Mouse (Mus musculus) CH12.LX (cell line): ENCODE data around the gene Ttc17. TPM values are rescaled to one million over a fixed set of nuclear protein-coding genes. Genes with fewer than 3 reads are reported as not detected.

Source experiments
- DNase-seq: peaks from one replicate; pipeline ENCODE4 v3.0.0-alpha.2; 2013; ENCODE audit errors: extremely low read depth
- H3K27ac ChIP-seq: 2 replicates; pipeline ENCODE4 v1.5.1; 2012; ENCODE audit warnings: low read depth, mild to moderate bottlenecking, control low read depth, moderate library complexity; ENCODE audit not compliant: insufficient read depth
- H3K27me3 ChIP-seq: replicated peaks from 2 replicates; pipeline ENCODE3; 2012; ENCODE audit warnings: inconsistent platforms
- H3K36me3 ChIP-seq, 2 experiments: replicated peaks in 1 of 2; 2 replicates each; pipeline versions ENCODE3 to v1.6.1; 2012; ENCODE audit warnings: inconsistent platforms in 1 of 2, low read length in 1 of 2, mild to moderate bottlenecking in 1 of 2, mixed read lengths in 1 of 2, moderate library complexity in 1 of 2; ENCODE audit not compliant: control insufficient read depth in 1 of 2, insufficient read depth in 1 of 2
- H3K4me1 ChIP-seq, 2 experiments: 2 replicates each; pipeline ENCODE4 v1.6.1; 2012; ENCODE audit warnings: inconsistent platforms in 1 of 2, moderate library complexity in 1 of 2; ENCODE audit not compliant: insufficient read depth in 2 of 2, control insufficient read depth in 1 of 2
- H3K4me2 ChIP-seq: 2 replicates; pipeline ENCODE4 v1.6.1; 2012; ENCODE audit warnings: low read depth, mild to moderate bottlenecking, control low read depth; ENCODE audit not compliant: poor library complexity, insufficient read depth, severe bottlenecking
- H3K4me3 ChIP-seq, 3 experiments: fragments of 150-350 bp in 1 of 3; sonication (generic) in 1 of 3; replicated peaks in 1 of 3; 2 replicates each; pipeline versions ENCODE3 to v1.5.1; 2011 to 2012; ENCODE audit warnings: low read depth in 2 of 3, low read length in 2 of 3, mild to moderate bottlenecking in 2 of 3, moderate library complexity in 2 of 3, control low read depth in 1 of 3, improper control_type of control experiment in 1 of 3, inconsistent platforms in 1 of 3, mixed read lengths in 1 of 3; ENCODE audit not compliant: poor library complexity in 1 of 3
- H3K79me2 ChIP-seq: replicated peaks from 2 replicates; pipeline ENCODE4 v1.6.1; 2012; ENCODE audit warnings: mild to moderate bottlenecking, moderate library complexity; ENCODE audit not compliant: control insufficient read depth, poor library complexity, insufficient read depth, severe bottlenecking; ENCODE audit errors: extremely low read depth
- H3K9ac ChIP-seq: 2 replicates; pipeline ENCODE4 v1.6.1; 2012; ENCODE audit warnings: low read depth, mild to moderate bottlenecking, control low read depth, moderate library complexity; ENCODE audit not compliant: insufficient read depth
- H3K9me3 ChIP-seq: replicated peaks from 2 replicates; pipeline ENCODE3; 2012; ENCODE audit warnings: low read length, inconsistent platforms, mixed read lengths
- CHD1 ChIP-seq: IDR thresholded peaks from 2 replicates; pipeline ENCODE4 v1.6.1; 2012; ENCODE audit warnings: low read depth, low read length, improper control_type of control experiment, inconsistent platforms
- CTCF ChIP-seq, 2 experiments: IDR thresholded peaks in 1 of 2; conservative IDR thresholded peaks in 1 of 2; 2 replicates each; pipeline ENCODE4 v1.5.1; 2011 to 2012; ENCODE audit warnings: low read depth in 2 of 2, low read length in 2 of 2, improper control_type of control experiment in 1 of 2, inconsistent platforms in 1 of 2, mild to moderate bottlenecking in 1 of 2, moderate library complexity in 1 of 2
- E2F4 ChIP-seq: IDR thresholded peaks from 2 replicates; pipeline ENCODE4 v1.6.1; 2011; ENCODE audit warnings: low read depth, low read length, improper control_type of control experiment; ENCODE audit not compliant: insufficient replicate concordance
- EP300 ChIP-seq: IDR thresholded peaks from 2 replicates; pipeline ENCODE4 v1.6.1; 2011; ENCODE audit warnings: low read length, improper control_type of control experiment
- ETS1 ChIP-seq: conservative IDR thresholded peaks from 2 replicates; pipeline ENCODE4 v1.6.1; 2012; ENCODE audit warnings: low read depth, mild to moderate bottlenecking, inconsistent platforms, low read length, improper control_type of control experiment, moderate library complexity
- GABPA ChIP-seq: IDR thresholded peaks from 2 replicates; pipeline ENCODE4 v1.6.1; 2012; ENCODE audit warnings: low read depth, low read length, improper control_type of control experiment, inconsistent platforms; ENCODE audit not compliant: insufficient replicate concordance
- HCFC1 ChIP-seq: IDR thresholded peaks from 2 replicates; pipeline ENCODE4 v1.6.1; 2012; ENCODE audit warnings: low read depth, mild to moderate bottlenecking, inconsistent platforms, low read length, improper control_type of control experiment
- JUN ChIP-seq: IDR thresholded peaks from 2 replicates; pipeline ENCODE4 v1.6.1; 2011; ENCODE audit warnings: low read depth, mild to moderate bottlenecking, low read length, improper control_type of control experiment, moderate library complexity; ENCODE audit not compliant: insufficient read depth
- KAT2A ChIP-seq: IDR thresholded peaks from 2 replicates; pipeline ENCODE4 v1.6.1; 2012; ENCODE audit warnings: low read length, improper control_type of control experiment, inconsistent platforms; ENCODE audit not compliant: insufficient replicate concordance
- MAFK ChIP-seq: IDR thresholded peaks from 2 replicates; pipeline ENCODE4 v1.6.1; 2011; ENCODE audit warnings: low read length, improper control_type of control experiment; ENCODE audit not compliant: insufficient replicate concordance
- MAZ ChIP-seq: IDR thresholded peaks from 2 replicates; pipeline ENCODE4 v1.6.1; 2012; ENCODE audit warnings: low read depth, mild to moderate bottlenecking, inconsistent platforms, low read length, improper control_type of control experiment, moderate library complexity
- MXI1 ChIP-seq: IDR thresholded peaks from 2 replicates; pipeline ENCODE4 v1.6.1; 2011; ENCODE audit warnings: mild to moderate bottlenecking, low read depth, low read length, improper control_type of control experiment
- NELFE ChIP-seq: IDR thresholded peaks from 2 replicates; pipeline ENCODE4 v1.6.1; 2011; ENCODE audit warnings: low read depth, low read length, improper control_type of control experiment
- POLR2A ChIP-seq: IDR thresholded peaks from 2 replicates; pipeline ENCODE4 v1.6.1; 2011; ENCODE audit warnings: low read depth, mild to moderate bottlenecking, improper control_type of control experiment, low read length
- POLR2AphosphoS2 ChIP-seq: IDR thresholded peaks from 2 replicates; pipeline ENCODE4 v1.6.1; 2011; ENCODE audit warnings: low read depth, low read length, improper control_type of control experiment
- RAD21 ChIP-seq: IDR thresholded peaks from 2 replicates; pipeline ENCODE4 v1.6.1; 2011; ENCODE audit warnings: low read depth, mild to moderate bottlenecking, low read length, improper control_type of control experiment, moderate library complexity
- ZC3H11A ChIP-seq: IDR thresholded peaks from 2 replicates; pipeline ENCODE4 v1.6.1; 2012; ENCODE audit warnings: low read depth, mild to moderate bottlenecking, inconsistent platforms, low read length, improper control_type of control experiment
- ZKSCAN1 ChIP-seq: IDR thresholded peaks from 2 replicates; pipeline ENCODE4 v1.6.1; 2012; ENCODE audit warnings: low read depth, inconsistent platforms, low read length, improper control_type of control experiment, borderline replicate concordance
- ZMIZ1 ChIP-seq: IDR thresholded peaks from 2 replicates; pipeline ENCODE4 v1.6.1; 2012; ENCODE audit warnings: low read depth, mild to moderate bottlenecking, inconsistent platforms, low read length, improper control_type of control experiment
- dilution Hi-C: fragments of 300-500 bp; cut with MboI; formaldehyde crosslinking; loops from 2 replicates; pipeline ENCODE4 v1.14.3; 2020; ENCODE audit warnings: low sequenced_read_pairs; ENCODE audit not compliant: extremely low pct_unique_long_range_greater_than_20kb, extremely low pct_ligation_motif_present
- in situ Hi-C: fragments of 300-500 bp; cut with MboI; formaldehyde crosslinking; loops from 3 replicates; pipeline ENCODE4 v1.14.3; 2019; ENCODE audit warnings: low sequenced_read_pairs, low pct_ligation_motif_present, low pct_unique_long_range_greater_than_20kb, mixed read lengths
- polyA plus RNA-seq: library from polyadenylated mRNA; unstranded; fragments of >175 nt; gene quantifications from 2 replicates; pipeline ENCODE4 v1.2.1, GENCODE M21; 2012; ENCODE audit warnings: low read depth; ENCODE audit not compliant: insufficient read length
- total RNA-seq, 2 experiments: library from RNA; depleted of rRNA; stranded (reverse); fragments of 300-350 nt in 1 of 2; fragments of >200 nt in 1 of 2; gene quantifications; 2 replicates each; pipeline ENCODE4 v1.2.3; 2012 to 2014

The Ttc17 gene
- total and polyA plus RNA-seq, 3 experiments: 13.2 to 17.9 (median 13.8) TPM

DNA sequence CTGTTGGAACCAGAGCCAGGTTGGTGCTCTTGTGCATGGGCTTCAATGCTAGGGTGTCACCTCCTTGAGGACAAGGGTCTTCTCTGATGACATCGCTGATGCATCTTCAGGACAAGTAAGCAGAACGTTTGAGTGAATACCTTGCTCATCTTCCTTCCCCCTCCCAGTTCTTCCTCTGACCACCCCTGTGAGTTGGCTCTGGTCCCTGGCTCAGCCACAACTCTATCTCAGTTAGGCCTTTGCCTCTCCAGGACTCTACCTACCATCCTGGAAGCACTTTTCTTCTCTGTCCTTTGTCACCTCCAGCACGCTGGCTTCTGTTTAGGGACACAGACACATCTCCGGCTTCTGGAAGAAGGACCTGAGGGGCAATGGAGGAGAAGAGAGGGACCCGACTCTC is 126.9 kb downstream of the Ttc17 start:
- no peak for DNase-seq
- no peak overlapping the region for H3K9ac ChIP-seq
- peaks cover 1 to 4% of the 10 kb centered on the region in 2 experiments; a peak in 1 of 4 replicates for H3K4me1 ChIP-seq
- H3K4me2 ChIP-seq: no peak overlapping the region
- H3K79me2 ChIP-seq: no peaks in the 10 kb centered on the region
- H3K27ac ChIP-seq: no peak overlapping the region
- no peak overlapping the region for H3K4me3 ChIP-seq
- H3K27me3 ChIP-seq: peaks cover 67% of the 10 kb centered on the region
- dilution Hi-C loops: no loop called here
- TF ChIP-seq GABPA (no peak), EP300 (no peak)
- H3K9me3 ChIP-seq: no peaks in the 10 kb centered on the region
- in situ Hi-C loops: loop anchor here (25.0 kb wide), 2 partner anchors 242 to 417 kb away; partner anchors contain the start of gene Accsl
- no peaks in the 10 kb centered on the region for H3K36me3 ChIP-seq

DNA sequence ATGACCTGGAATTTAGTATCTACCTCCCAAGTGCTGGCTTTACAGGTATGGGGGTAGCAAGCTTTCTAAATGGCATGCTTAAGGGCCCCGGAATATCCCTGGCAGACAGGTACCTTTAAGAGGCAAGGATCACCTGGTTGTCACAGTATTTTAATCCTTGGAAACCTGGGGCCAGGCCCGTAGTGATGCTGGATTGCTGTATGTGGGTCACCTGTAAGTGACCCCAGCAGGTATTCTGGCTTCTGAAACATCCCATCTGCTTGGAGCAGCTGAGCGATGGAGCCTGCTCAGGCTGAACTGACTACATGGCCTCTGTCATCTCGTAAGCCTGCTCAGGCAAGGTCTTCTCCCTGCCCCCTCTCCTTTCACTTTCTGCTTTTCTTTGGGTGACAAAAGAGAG is 130.4 kb downstream of the Ttc17 start:
- peak overlapping the region; percentile 8; the same call in 1 of the 2 replicates for H3K4me2 ChIP-seq
- H3K27me3 ChIP-seq: peaks cover 85% of the 10 kb centered on the region
- H3K9ac ChIP-seq: no peak overlapping the region
- H3K4me1 ChIP-seq: peaks cover 0 to 3% of the 10 kb centered on the region in 2 experiments; a peak in 1 of 4 replicates
- no peaks in the 10 kb centered on the region for H3K36me3 ChIP-seq
- no peak overlapping the region for H3K4me3 ChIP-seq
- no peak for TF ChIP-seq ZKSCAN1
- no peak for TF ChIP-seq MXI1
- no peak for TF ChIP-seq JUN
- TF ChIP-seq EP300: no peak
- no peak for TF ChIP-seq CTCF (conservative IDR thresholded peaks at IDR 0.05 in 1 of 2, IDR thresholded peaks at IDR 0.05 in 1 of 2; ENCODE audit: low read depth in 2 of 2, low read length in 2 of 2)
- TF ChIP-seq NELFE: no peak
- TF ChIP-seq MAZ: no peak
- TF ChIP-seq CHD1: no peak
- TF ChIP-seq E2F4: no peak
- no peak for TF ChIP-seq HCFC1
- TF ChIP-seq POLR2A: no peak
- no peak for TF ChIP-seq ZMIZ1
- no peak for TF ChIP-seq GABPA
- TF ChIP-seq POLR2AphosphoS2: no peak
- no peak for TF ChIP-seq ZC3H11A
- no peak for TF ChIP-seq RAD21
- TF ChIP-seq MAFK: no peak
- TF ChIP-seq ETS1: no peak
- TF ChIP-seq KAT2A: no peak
- in situ Hi-C loops (loop anchor here (25.0 kb wide), 2 partner anchors 239 to 414 kb away; partner anchors contain the start of gene Accsl), dilution Hi-C loops (no loop called here)
- DNase-seq: no peak
- no peaks in the 10 kb centered on the region for H3K9me3 ChIP-seq
- H3K27ac ChIP-seq: no peak overlapping the region
- H3K79me2 ChIP-seq: no peaks in the 10 kb centered on the region
